Mouse (Mus musculus) embryonic facial prominence, embryonic 10.5 days (tissue): Measurements from ENCODE around the gene Dtnb. TPM values are rescaled to one million over a fixed set of nuclear protein-coding genes. Genes with fewer than 3 reads are reported as not detected.

Experiments used
- DNase-seq: peaks from one replicate; pipeline ENCODE4 v3.0.0-alpha.2; 2017; ENCODE audit warnings: low spot score
- H3K27ac ChIP-seq: fragments of 300-500 bp; sonication (generic); replicated peaks from 2 replicates; pipeline ENCODE4 v1.5.1; 2016; ENCODE audit warnings: mild to moderate bottlenecking
- H3K27me3 ChIP-seq: fragments of 300-500 bp; sonication (generic); replicated peaks from 2 replicates; pipeline ENCODE4 v1.6.1; 2016; ENCODE audit warnings: low read depth, mild to moderate bottlenecking; ENCODE audit not compliant: poor library complexity, severe bottlenecking
- H3K36me3 ChIP-seq: fragments of 300-500 bp; sonication (generic); replicated peaks from 2 replicates; pipeline ENCODE4 v1.6.1; 2016; ENCODE audit warnings: mild to moderate bottlenecking, moderate library complexity
- H3K4me1 ChIP-seq: fragments of 300-500 bp; sonication (generic); 2 replicates; pipeline ENCODE4 v1.6.1; 2016
- H3K4me3 ChIP-seq: fragments of 300-500 bp; sonication (generic); 2 replicates; pipeline ENCODE4 v1.5.1; 2016; ENCODE audit warnings: mild to moderate bottlenecking, moderate library complexity
- H3K9me3 ChIP-seq: fragments of 300-500 bp; sonication (generic); 2 replicates; pipeline ENCODE4 v1.6.1; 2016; ENCODE audit warnings: mild to moderate bottlenecking
- WGBS: fragments of 180-500 bp; shearing (Covaris S2); methylation state at CpG from one replicate; pipeline ENCODE4 v1.1.7; 2016; 5-methylcytosine and 5-hydroxymethylcytosine counted together
- polyA plus RNA-seq: library from polyadenylated mRNA; unstranded; fragments of >200 nt; fragmentation: Nextera tagmentation; extraction: Ambion mirVana; gene quantifications from 2 replicates; pipeline ENCODE4 v1.2.1, GENCODE M21; 2016

Dtnb gene
- polyA plus RNA-seq, 1 experiment from 2014 or later: 43.2 TPM

DNA sequence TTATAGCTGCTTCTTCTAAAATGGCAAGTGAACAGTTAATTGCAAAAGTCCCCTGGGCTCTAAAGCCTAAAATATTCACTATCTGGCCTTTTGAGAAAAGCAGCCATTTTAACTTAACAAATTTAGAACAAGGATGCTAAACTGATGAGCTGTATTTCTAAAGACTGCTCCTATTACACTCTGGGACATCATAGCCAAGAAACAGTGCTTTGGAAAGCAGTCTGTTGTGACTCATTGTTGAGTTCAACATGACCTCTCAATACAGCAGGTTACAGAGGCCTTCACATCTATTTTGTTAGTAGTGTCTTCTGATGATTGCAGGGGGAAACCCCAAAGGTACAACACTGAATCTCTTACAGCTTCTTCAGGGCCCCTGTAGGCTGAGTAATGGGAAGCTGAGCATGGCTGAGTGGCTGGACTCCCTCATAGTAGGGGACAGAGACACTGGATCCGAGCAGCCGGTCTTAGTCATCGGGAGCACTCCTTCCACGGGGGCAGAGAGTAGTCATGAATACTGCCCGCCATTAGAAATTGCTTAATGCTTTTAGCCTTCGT is 157.4 kb downstream of the Dtnb start:
- Histone ChIP-seq H3K9me3 (no peaks in the 10 kb centered on the region), H3K27me3 (no peaks in the 10 kb centered on the region), H3K36me3 (no peaks in the 10 kb centered on the region), H3K27ac (no peak overlapping the region), H3K4me1 (peaks cover 6% of the 10 kb centered on the region; the same call in 1 of the 2 replicates), H3K4me3 (no peak overlapping the region)
- DNase-seq: no peak
- WGBS: 93% methylated on average over 6 of the region's 6 CpGs

- peaks cover 5% of the 10 kb centered on the region; the same call in 1 of the 2 replicates for H3K36me3 ChIP-seq
- WGBS: 84% methylated on average over 11 of the region's 11 CpGs
- DNase-seq: no peak
- no peak overlapping the region for H3K27ac ChIP-seq
- no peaks in the 10 kb centered on the region for H3K4me1 ChIP-seq
- no peaks in the 10 kb centered on the region for H3K9me3 ChIP-seq
- no peak overlapping the region for H3K4me3 ChIP-seq
- H3K27me3 ChIP-seq: no peaks in the 10 kb centered on the region
These were observed 160.6 kb downstream of the Dtnb start for GRCm38 (mm10) chr12:3732623-3733265.

DNA sequence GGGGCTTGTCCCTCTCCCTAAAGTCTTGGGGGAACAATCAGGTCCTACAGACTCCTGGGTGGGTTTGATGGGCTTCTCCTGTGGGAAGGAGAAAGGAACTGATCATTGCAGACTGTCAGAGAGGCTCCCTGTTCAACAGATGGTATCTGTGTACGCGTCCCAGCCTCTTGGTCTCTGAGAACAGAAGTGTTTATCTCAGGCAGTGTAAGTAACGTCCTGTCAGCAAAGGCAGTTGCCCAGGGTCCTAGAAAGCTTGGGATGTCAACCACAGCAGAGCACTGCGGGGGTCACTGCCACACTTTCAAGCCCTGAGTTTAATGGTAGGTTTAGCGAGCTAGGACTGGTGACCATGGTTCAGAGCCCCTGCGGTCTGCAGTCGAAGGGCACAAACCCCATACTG is 161.1 kb downstream of the Dtnb start:
- H3K4me1 ChIP-seq: no peaks in the 10 kb centered on the region
- 84% methylated on average over 7 of the region's 7 CpGs for WGBS

DNA sequence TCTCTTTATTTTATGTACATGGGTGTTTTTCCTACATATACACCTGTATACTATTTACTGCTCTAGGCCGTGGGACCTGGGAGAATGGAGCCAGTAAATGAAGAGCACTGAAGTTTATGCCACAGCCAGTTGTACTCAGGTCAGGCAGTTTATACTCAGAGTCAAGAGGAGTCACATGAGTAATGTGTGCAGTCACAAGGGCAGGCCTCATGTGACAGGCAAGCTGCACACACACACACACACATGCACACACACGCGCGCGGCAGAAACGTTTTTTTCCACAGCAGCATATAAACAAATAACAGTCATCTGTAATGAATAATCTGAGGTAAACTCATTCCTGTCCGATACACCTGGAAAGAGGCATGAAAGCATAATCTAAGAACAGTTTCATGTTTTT is 164.8 kb downstream of the Dtnb start:
- WGBS: 92% methylated on average over 7 of the region's 7 CpGs
- H3K9me3 ChIP-seq: no peaks in the 10 kb centered on the region
- no peak for DNase-seq
- no peak overlapping the region for H3K4me3 ChIP-seq
- H3K4me1 ChIP-seq: no peaks in the 10 kb centered on the region
- no peak overlapping the region for H3K27ac ChIP-seq
- no peaks in the 10 kb centered on the region for H3K27me3 ChIP-seq
- peaks cover 5% of the 10 kb centered on the region; the same call in 1 of the 2 replicates for H3K36me3 ChIP-seq

More for the DNA sequence above, 161.1 kb downstream of the Dtnb start:
- DNase-seq: no peak
- Histone ChIP-seq H3K4me3 (no peak overlapping the region), H3K9me3 (no peaks in the 10 kb centered on the region), H3K27ac (no peak overlapping the region), H3K36me3 (peaks cover 5% of the 10 kb centered on the region; the same call in 1 of the 2 replicates), H3K27me3 (no peaks in the 10 kb centered on the region)

DNA sequence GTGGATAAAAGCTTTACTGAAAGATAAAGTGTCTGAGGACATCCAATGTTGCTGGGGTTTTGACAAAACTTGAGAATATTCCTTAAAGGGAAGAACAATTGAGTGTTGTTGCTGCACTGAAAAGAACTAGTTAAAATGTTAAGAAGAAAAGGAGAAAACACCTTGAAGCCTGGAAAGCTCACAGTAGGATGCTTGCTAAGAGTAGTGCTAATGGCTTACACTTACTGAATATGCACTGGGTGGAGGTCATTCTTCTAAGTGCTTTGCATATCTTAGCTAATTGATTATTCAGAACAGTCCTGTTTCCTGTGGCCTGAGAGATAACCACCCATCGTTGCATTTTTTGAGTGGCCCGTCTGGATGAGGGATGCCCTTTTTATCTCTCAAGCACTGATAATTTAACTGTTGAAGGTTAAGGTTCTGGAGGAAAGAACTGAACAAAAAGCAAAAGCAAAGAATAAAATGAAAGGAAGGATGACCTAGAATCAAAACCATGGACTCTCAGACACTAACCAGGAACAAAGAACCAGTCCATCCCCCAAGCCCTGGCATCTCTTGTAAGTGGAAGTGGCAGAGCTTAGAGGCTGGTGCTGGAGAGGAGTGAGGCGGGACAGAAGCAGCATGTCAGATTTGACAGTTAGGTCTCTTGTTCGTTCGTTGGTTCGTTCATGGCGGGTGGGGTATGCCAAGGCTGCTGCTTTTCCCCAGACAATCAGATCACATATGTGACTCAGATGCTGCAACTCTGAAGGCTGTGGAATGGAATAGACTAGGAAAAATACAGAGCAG is 166.8 kb downstream of the Dtnb start:
- no peaks in the 10 kb centered on the region for H3K27me3 ChIP-seq
- H3K4me1 ChIP-seq: no peaks in the 10 kb centered on the region
- DNase-seq: no peak
- H3K27ac ChIP-seq: no peak overlapping the region
- no peak overlapping the region for H3K4me3 ChIP-seq
- H3K9me3 ChIP-seq: no peaks in the 10 kb centered on the region
- H3K36me3 ChIP-seq: peaks cover 5% of the 10 kb centered on the region; the same call in 1 of the 2 replicates
- WGBS: 64% methylated on average over 7 of the region's 7 CpGs

DNA sequence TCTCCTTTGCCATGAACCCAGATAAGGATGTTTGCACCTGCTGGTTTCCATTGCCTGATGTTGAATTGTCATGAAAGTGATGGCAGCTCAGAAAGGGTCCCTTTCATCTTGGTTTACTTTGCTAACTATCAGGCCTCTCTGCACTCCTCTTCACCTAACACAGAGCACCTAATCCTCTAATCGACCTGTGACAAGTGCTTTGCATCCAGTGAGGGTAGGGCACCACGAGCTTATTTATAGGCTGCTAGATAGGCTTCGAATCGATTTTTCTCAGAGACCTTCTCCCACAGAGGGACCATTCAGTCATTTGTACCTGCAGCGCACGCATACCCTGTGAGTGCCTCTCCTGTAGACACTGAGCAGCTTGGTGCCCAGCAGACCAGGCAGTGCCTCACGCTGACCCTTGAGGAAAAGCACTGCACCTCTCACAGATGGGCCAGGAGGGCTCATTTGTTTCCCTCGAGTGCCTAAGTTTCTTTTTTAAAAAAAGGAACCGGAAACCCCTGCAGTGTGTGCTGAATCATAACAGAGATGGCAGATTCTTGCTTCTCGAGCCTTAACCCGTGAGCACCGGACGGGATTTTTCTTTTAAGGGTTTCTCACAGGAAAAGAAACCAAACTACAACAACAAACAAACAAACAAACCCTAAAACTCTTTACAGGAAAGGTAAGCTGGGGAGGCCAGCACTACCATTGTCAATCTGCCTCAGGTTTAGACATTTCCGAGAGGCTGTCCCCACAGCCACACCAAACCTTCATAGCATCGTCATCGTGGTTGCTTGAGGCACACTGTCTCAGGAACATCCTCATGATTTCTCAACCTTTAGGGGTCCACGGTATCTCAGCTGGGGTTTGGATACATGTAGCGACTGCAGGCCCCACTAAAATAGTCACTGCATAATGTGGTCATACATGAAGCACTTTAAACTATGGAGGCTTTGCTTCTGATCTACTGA is 167.8 kb downstream of the Dtnb start:
- Histone ChIP-seq H3K4me1 (no peaks in the 10 kb centered on the region), H3K27ac (no peak overlapping the region), H3K4me3 (no peak overlapping the region), H3K27me3 (no peaks in the 10 kb centered on the region), H3K36me3 (peaks cover 5% of the 10 kb centered on the region; the same call in 1 of the 2 replicates), H3K9me3 (no peaks in the 10 kb centered on the region)
- 81% methylated on average over 18 of the region's 18 CpGs for WGBS
- DNase-seq: no peak

- peaks cover 5% of the 10 kb centered on the region; the same call in 1 of the 2 replicates for H3K36me3 ChIP-seq
- no peak for DNase-seq
- no peak overlapping the region for H3K4me3 ChIP-seq
- no peaks in the 10 kb centered on the region for H3K27me3 ChIP-seq
- H3K27ac ChIP-seq: no peak overlapping the region
- 78% methylated on average over 3 of the region's 3 CpGs for WGBS
- H3K9me3 ChIP-seq: no peaks in the 10 kb centered on the region
- no peaks in the 10 kb centered on the region for H3K4me1 ChIP-seq
These were observed 168.5 kb downstream of the Dtnb start for GRCm38 (mm10) chr12:3740705-3741081.

- DNase-seq: no peak
- Histone ChIP-seq H3K27me3 (no peaks in the 10 kb centered on the region), H3K36me3 (no peaks in the 10 kb centered on the region), H3K27ac (no peak overlapping the region), H3K4me1 (no peaks in the 10 kb centered on the region), H3K4me3 (no peak overlapping the region), H3K9me3 (no peaks in the 10 kb centered on the region)
- 89% methylated on average over 7 of the region's 7 CpGs for WGBS
These were observed 173.4 kb downstream of the Dtnb start for GRCm38 (mm10) chr12:3745432-3746105.

DNA sequence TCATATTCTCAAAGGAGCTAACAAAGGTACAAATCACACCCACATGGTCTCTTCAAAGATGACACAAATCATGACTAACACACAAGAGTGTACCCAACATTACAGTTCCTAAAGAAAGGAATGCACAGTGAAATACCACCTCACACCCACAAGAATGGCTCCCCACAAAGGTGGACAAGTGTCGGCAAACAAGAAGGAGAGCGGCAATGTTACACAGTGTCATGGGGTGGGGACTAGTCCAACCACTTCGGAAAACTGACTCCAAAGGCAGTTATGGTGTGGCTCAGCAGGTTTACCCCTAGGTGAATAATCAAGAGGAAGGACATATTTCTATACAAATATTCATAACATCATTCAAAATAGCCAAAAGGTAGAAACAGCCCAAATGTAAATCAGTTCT is 174.2 kb downstream of the Dtnb start:
- 94% methylated on average over 3 of the region's 3 CpGs for WGBS

DNA sequence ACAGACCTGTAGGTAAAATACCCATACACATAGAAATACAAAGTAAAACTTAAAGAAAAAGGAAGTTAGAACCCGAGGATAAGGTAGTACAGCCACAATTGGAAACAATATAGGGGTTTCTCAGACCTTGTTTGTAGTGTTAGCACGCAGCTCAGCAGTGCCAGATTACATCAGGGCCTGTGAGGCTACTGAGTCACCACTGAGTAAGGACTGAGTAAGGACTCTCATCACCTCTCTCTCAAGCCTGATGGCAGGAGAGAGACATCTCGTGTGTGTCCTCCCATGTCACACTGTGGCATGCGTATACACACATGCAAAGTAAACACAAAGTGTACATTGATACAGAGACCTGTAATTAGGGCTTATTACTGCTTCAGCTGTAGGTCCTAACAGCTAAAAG is 175.4 kb downstream of the Dtnb start:
- no peaks in the 10 kb centered on the region for H3K4me1 ChIP-seq
- H3K27ac ChIP-seq: no peak overlapping the region
- DNase-seq: no peak
- no peaks in the 10 kb centered on the region for H3K9me3 ChIP-seq
- peaks cover 10% of the 10 kb centered on the region for H3K36me3 ChIP-seq
- 89% methylated on average over 4 of the region's 4 CpGs for WGBS
- no peaks in the 10 kb centered on the region for H3K27me3 ChIP-seq
- H3K4me3 ChIP-seq: no peak overlapping the region

More for the DNA sequence above, 174.2 kb downstream of the Dtnb start:
- no peak overlapping the region for H3K27ac ChIP-seq
- no peaks in the 10 kb centered on the region for H3K9me3 ChIP-seq
- H3K4me3 ChIP-seq: no peak overlapping the region
- H3K4me1 ChIP-seq: no peaks in the 10 kb centered on the region
- H3K36me3 ChIP-seq: no peaks in the 10 kb centered on the region
- no peaks in the 10 kb centered on the region for H3K27me3 ChIP-seq
- no peak for DNase-seq

GRCm38 (mm10) chr12:3755522-3755921 is 183.3 kb downstream of the Dtnb start:
- H3K27ac ChIP-seq: no peak overlapping the region
- H3K4me3 ChIP-seq: no peak overlapping the region
- no peaks in the 10 kb centered on the region for H3K4me1 ChIP-seq
- 90% methylated on average over 6 of the region's 6 CpGs for WGBS
- H3K27me3 ChIP-seq: no peaks in the 10 kb centered on the region
- no peak for DNase-seq
- peaks cover 20% of the 10 kb centered on the region for H3K36me3 ChIP-seq
- H3K9me3 ChIP-seq: no peaks in the 10 kb centered on the region

GRCm38 (mm10) chr12:3756216-3756615 is 184.0 kb downstream of the Dtnb start:
- Histone ChIP-seq H3K4me3 (no peak overlapping the region), H3K36me3 (peaks cover 20% of the 10 kb centered on the region), H3K27ac (no peak overlapping the region), H3K4me1 (no peaks in the 10 kb centered on the region), H3K27me3 (no peaks in the 10 kb centered on the region), H3K9me3 (no peaks in the 10 kb centered on the region)
- WGBS: 96% methylated on average over 3 of the region's 3 CpGs
- DNase-seq: no peak
